In genomic region chr7:66623436-66623835, GRCm38 (mm10) we compare ENCODE assay signal across 10 mouse cellular contexts.
A peak's percentile ranks its signal among the peaks of the same experiment; 100 is the strongest.
DNase-seq lines count a peak whose midpoint lies in the region; ATAC-seq and TF ChIP-seq lines count a peak whose summit lies in the region.
"Had no signal": no experiment of that assay in that cellular context is flagged by ENCODE, and none has a peak within 500 bp of the region (broad histone marks: within the 10 kb centered on the region; RNA-seq: fewer than 3 reads in every experiment).

No protein-coding gene starts in this region.

- DNase-seq in embryonic facial prominence, embryonic 11.5 days (ENCODE audit: low spot score) = peak; percentile 20
- no peak for DNase-seq in embryonic facial prominence, embryonic 10.5 days (ENCODE audit: low spot score)
- DNase-seq in 3T3-L1 (ENCODE audit: low read depth, low spot score) = peak; percentile 32
- DNase-seq in limb, embryonic 14.5 days (ENCODE audit: low spot score) = peak; percentile 30
- DNase-seq in layer of hippocampus, postnatal 14 days (ENCODE audit: low spot score in 2 of 2) = no peak
- DNase-seq in adrenal gland, postnatal 10 days = no peak
- DNase-seq: thymus, postnatal 4 days had no signal

- H3K4me1 ChIP-seq in embryonic facial prominence, embryonic 11.5 days (ENCODE audit: control insufficient read depth, insufficient read depth, low read length) = no peaks in the 10 kb centered on the region
- H3K4me1 ChIP-seq in embryonic facial prominence, embryonic 10.5 days = peaks cover 9% of the 10 kb centered on the region
- 0 out of 2 replicates have a peak, but pooled peaks cover 3% of the 10 kb centered on the region for H3K4me1 ChIP-seq in heart, embryonic 15.5 days (replicated peaks)
- no peaks in the 10 kb centered on the region for H3K4me1 ChIP-seq in limb, embryonic 14.5 days (ENCODE audit: control insufficient read depth, insufficient read depth, low read length)
- H3K4me1 ChIP-seq in forebrain, embryonic 13.5 days = no peaks in the 10 kb centered on the region

- no peaks in the 10 kb centered on the region for H3K36me3 ChIP-seq in embryonic facial prominence, embryonic 11.5 days (replicated peaks; ENCODE audit: control insufficient read depth, insufficient read depth, low read depth, low read length)
- H3K36me3 ChIP-seq in embryonic facial prominence, embryonic 10.5 days (replicated peaks) = no peaks in the 10 kb centered on the region
- no peaks in the 10 kb centered on the region for H3K36me3 ChIP-seq in heart, embryonic 15.5 days
- no peaks in the 10 kb centered on the region for H3K36me3 ChIP-seq in limb, embryonic 14.5 days (ENCODE audit: control insufficient read depth, insufficient read depth, low read length)
- no peaks in the 10 kb centered on the region for H3K36me3 ChIP-seq in forebrain, embryonic 13.5 days (ENCODE audit: poor library complexity, severe bottlenecking)
- H3K36me3 ChIP-seq: embryonic facial prominence, embryonic 12.5 days had no signal

- no peak overlapping the region for H3K27ac ChIP-seq in embryonic facial prominence, embryonic 11.5 days (replicated peaks; ENCODE audit: low read depth, low read length)
- no peak overlapping the region for H3K27ac ChIP-seq in embryonic facial prominence, embryonic 10.5 days (replicated peaks)
- 0 out of 2 replicates have a peak overlapping the region, but pooled peaks have one; percentile 16 for H3K27ac ChIP-seq in heart, embryonic 15.5 days
- no peak overlapping the region for H3K27ac ChIP-seq in limb, embryonic 14.5 days (replicated peaks; ENCODE audit: low read depth, low read length)
- H3K27ac ChIP-seq in forebrain, embryonic 13.5 days = no peak overlapping the region
- H3K27ac ChIP-seq: embryonic facial prominence, embryonic 12.5 days had no signal

- no peak for ATAC-seq in embryonic facial prominence, embryonic 11.5 days (replicated peaks; ENCODE audit: insufficient number of reproducible peaks, low FRiP score, low TSS enrichment, low read depth)
- no peak for ATAC-seq in heart, embryonic 15.5 days (replicated peaks; ENCODE audit: insufficient number of reproducible peaks, insufficient read depth, low FRiP score, low read depth)
- ATAC-seq in limb, embryonic 14.5 days (ENCODE audit: low FRiP score, low read depth) = no peak
- ATAC-seq in forebrain, embryonic 13.5 days = no peak

- no peak overlapping the region for H3K9ac ChIP-seq in embryonic facial prominence, embryonic 11.5 days (replicated peaks; ENCODE audit: low read length)
- H3K9ac ChIP-seq in heart, embryonic 15.5 days = no peak overlapping the region
- no peak overlapping the region for H3K9ac ChIP-seq in limb, embryonic 14.5 days (ENCODE audit: low read depth, low read length, severe bottlenecking)
- H3K9ac ChIP-seq in forebrain, embryonic 13.5 days = no peak overlapping the region
- H3K9ac ChIP-seq: embryonic facial prominence, embryonic 12.5 days had no signal

- H3K27me3 ChIP-seq in embryonic facial prominence, embryonic 11.5 days (ENCODE audit: control insufficient read depth, insufficient read depth, low read length) = no peaks in the 10 kb centered on the region
- H3K27me3 ChIP-seq in embryonic facial prominence, embryonic 10.5 days (replicated peaks; ENCODE audit: low read depth, poor library complexity, severe bottlenecking) = no peaks in the 10 kb centered on the region
- no peaks in the 10 kb centered on the region for H3K27me3 ChIP-seq in heart, embryonic 15.5 days
- H3K27me3 ChIP-seq in limb, embryonic 14.5 days (ENCODE audit: control insufficient read depth, insufficient read depth, low read length) = no peaks in the 10 kb centered on the region
- H3K27me3 ChIP-seq in forebrain, embryonic 13.5 days = no peaks in the 10 kb centered on the region
- H3K27me3 ChIP-seq: embryonic facial prominence, embryonic 12.5 days had no signal

- no peak overlapping the region for H3K4me2 ChIP-seq in embryonic facial prominence, embryonic 11.5 days (ENCODE audit: low read depth, low read length)
- no peak overlapping the region for H3K4me2 ChIP-seq in heart, embryonic 15.5 days
- H3K4me2 ChIP-seq in limb, embryonic 14.5 days (replicated peaks; ENCODE audit: low read depth, low read length, severe bottlenecking) = no peak overlapping the region
- H3K4me2 ChIP-seq in forebrain, embryonic 13.5 days = no peak overlapping the region
- H3K4me2 ChIP-seq: embryonic facial prominence, embryonic 12.5 days had no signal

- H3K4me3 ChIP-seq in embryonic facial prominence, embryonic 11.5 days (ENCODE audit: low read depth, low read length) = no peak overlapping the region
- no peak overlapping the region for H3K4me3 ChIP-seq in embryonic facial prominence, embryonic 10.5 days
- no peak overlapping the region for H3K4me3 ChIP-seq in heart, embryonic 15.5 days
- H3K4me3 ChIP-seq in limb, embryonic 14.5 days (replicated peaks; ENCODE audit: low read length) = no peak overlapping the region
- H3K4me3 ChIP-seq in forebrain, embryonic 13.5 days = no peak overlapping the region
- H3K4me3 ChIP-seq: embryonic facial prominence, embryonic 12.5 days had no signal

- no peaks in the 10 kb centered on the region for H3K9me3 ChIP-seq in embryonic facial prominence, embryonic 11.5 days (replicated peaks; ENCODE audit: control insufficient read depth, low read length)
- H3K9me3 ChIP-seq in embryonic facial prominence, embryonic 10.5 days = peaks cover 4% of the 10 kb centered on the region; the same call in 1 of the 2 replicates
- H3K9me3 ChIP-seq in heart, embryonic 15.5 days (replicated peaks) = no peaks in the 10 kb centered on the region
- 0 out of 2 replicates have a peak, but pooled peaks cover 2% of the 10 kb centered on the region for H3K9me3 ChIP-seq in limb, embryonic 14.5 days (ENCODE audit: control insufficient read depth, low read length)
- H3K9me3 ChIP-seq in forebrain, embryonic 13.5 days (replicated peaks) = peaks cover 5% of the 10 kb centered on the region
- H3K9me3 ChIP-seq: embryonic facial prominence, embryonic 12.5 days had no signal

- 46% methylated on average over 3 of the region's 3 CpGs for WGBS in embryonic facial prominence, embryonic 11.5 days
- 52% methylated on average over 3 of the region's 3 CpGs for WGBS in embryonic facial prominence, embryonic 10.5 days
- WGBS in heart, embryonic 15.5 days = 46% methylated on average over 3 of the region's 3 CpGs
- 25% methylated on average over 3 of the region's 3 CpGs for WGBS in limb, embryonic 14.5 days
- 70% methylated on average over 3 of the region's 3 CpGs for WGBS in forebrain, embryonic 13.5 days

- no peak for TF ChIP-seq POLR2A in limb, embryonic 14.5 days (IDR thresholded peaks at IDR 0.05; ENCODE audit: borderline replicate concordance, extremely low read depth, insufficient read depth, insufficient read length)

Comparison
In these comparisons a context has a peak if more than half of its experiments do, and no peak if none do; other contexts are left out.
1. DNase-seq: peak in embryonic facial prominence, embryonic 11.5 days (single experiment), 3T3-L1 (single experiment) and limb, embryonic 14.5 days (single experiment); none in embryonic facial prominence, embryonic 10.5 days (single experiment), layer of hippocampus, postnatal 14 days (0 of 2) and adrenal gland, postnatal 10 days (single experiment).